Mouse (Mus musculus) left cerebral cortex, adult 18-20 months (tissue): ENCODE measurements around the gene Arrdc2. TPM values are rescaled to one million over a fixed set of nuclear protein-coding genes. Genes with fewer than 3 reads are reported as not detected.

Experiments
- DNase-seq, 2 experiments: peaks; one replicate each; pipeline ENCODE4 v3.0.0; 2021 to 2022; ENCODE audit warnings: low spot score in 2 of 2, mixed read lengths in 1 of 2
- total RNA-seq, 2 experiments: library from RNA; stranded (reverse); gene quantifications; 2 replicates each; pipeline ENCODE4 v1.2.3; 2021

Gene Arrdc2
- total RNA-seq, 2 experiments from 2014 or later, result 12.0 to 13.3 TPM

DNA sequence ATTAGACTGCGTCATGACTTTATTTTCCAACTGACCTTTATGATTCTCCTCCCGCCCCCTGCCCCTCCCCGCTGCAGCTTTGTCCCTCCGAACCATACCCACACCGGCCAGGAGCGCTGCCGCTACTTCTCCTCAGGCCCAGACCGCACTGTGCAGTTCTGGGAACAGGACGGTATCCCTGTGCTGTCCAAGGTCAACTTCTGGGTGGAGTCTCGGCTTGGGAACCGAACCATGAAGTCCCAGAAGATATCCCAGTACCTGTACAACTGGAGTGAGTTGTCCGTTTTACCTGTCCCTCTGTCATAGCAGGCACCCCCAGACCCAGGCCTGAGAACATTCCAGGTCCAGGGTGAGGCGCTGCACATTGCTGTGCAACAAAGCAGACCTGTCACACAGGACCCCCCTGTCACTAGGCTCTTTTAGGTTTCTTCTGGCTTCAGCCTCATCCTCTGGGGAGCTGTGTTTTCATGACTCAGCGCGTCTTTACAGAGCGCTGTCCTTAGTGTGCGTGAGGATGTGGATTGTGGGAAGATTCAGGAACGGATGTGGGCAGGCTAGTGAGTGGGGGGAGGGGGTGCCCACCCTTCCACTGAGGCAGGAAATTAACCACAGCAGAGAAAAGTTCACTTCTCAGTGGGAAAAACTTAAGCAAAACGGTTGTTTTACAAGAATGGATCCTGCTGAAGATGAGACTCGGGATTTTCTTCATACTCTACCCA, 28.4 kb downstream of the Arrdc2 start:
- no peak for DNase-seq

DNA sequence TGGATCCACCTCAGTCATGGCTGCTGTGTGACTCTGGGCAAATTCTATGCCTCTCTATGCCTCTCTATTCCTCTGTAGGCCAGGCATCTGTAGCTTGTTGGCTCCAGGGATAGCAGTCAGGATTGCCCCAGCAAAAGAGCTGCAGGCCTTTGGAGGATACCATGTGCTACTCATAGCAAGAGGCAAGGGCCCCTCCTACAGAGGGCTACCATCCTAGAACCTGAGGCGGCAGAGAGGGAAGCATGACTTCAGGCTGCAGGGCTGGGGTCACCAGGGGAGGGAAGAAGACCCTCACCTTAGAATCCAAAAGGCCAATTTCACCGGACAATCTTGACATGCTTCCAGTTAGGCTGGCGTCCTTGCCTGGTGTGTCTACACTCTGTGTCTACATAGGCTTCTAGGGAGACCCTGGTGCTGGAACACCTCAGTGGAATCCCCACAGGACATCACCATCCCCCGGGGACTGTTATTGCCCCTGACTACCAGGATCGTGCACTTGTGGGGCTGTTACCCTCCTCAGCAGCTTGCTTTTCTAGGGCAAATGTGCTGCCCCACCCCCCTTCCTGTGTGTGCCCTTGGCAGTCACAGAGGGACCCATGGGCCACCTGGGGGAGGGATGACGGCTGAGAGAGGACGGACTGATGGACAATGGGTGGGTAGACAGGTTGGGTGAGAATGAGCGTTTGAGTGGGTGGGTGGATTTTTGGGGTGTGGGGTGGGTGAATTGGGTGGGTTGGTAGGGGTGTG, 30.4 kb downstream of the Arrdc2 start:
- no peak for DNase-seq

DNA sequence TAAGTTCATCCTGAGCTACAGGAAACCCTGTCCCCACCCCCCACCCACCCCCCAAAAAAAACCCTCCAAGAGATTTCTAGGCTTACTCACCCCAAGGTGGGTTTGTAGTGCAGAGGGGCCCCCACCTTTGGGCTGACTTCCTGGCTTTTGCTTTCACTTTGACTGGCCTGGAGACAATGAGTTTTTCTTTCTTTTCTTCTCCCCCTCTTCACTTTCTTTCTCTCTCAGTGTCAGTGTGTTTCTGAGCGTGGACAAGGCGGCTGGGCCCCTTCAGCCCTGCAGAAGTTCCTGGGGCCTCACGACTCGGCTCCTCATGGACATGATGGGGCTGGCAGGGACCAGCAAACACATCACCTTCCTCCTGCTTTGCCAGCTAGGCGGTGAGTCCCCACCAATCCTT, 31.3 kb downstream of the Arrdc2 start, which contains the start of gene Il12rb1:
TSS of gene Il12rb1 (plus strand) at position 211 of the 400 bp plus-strand sequence.
- no peak for DNase-seq

DNA sequence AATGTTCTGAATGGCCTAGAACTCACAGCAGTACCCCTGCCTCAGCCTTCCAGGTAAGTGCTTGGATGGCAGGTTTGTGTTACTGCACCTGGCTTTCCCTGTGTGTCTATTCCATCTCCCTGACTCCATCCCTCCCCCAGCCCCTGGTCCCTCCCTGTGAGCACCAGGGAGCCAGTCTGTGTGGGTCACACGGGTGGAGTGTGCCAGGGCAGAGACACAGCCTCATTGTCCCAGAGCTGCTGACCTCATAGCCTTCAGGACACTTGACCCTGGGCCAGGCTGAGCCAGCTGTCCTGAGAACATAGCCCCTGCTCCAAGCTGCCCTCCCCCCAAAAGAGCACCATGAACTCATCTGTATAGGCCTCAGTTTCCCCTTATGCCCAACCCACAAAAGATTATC, 32.2 kb downstream of the Arrdc2 start:
- no peak for DNase-seq

DNA sequence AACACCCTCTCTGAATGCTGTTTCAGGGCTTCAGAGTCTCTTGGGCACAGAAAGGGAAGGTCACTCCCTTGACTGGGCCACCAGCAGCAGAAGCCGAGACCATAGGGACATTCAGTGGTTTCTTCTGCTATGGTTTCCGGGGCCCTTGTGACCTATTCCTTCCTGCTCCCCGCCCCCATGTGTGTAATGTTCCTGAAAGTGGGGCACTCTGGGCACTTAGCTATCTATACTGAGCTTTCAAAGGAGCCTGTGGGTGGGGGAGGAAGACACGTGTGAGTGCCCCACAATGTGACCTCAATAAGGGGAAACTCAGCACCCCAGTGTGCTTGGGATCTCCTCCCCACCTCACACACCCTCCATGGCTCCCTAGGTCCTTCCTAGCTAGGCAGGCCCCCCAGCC, 33.0 kb downstream of the Arrdc2 start:
- no peak for DNase-seq

DNA sequence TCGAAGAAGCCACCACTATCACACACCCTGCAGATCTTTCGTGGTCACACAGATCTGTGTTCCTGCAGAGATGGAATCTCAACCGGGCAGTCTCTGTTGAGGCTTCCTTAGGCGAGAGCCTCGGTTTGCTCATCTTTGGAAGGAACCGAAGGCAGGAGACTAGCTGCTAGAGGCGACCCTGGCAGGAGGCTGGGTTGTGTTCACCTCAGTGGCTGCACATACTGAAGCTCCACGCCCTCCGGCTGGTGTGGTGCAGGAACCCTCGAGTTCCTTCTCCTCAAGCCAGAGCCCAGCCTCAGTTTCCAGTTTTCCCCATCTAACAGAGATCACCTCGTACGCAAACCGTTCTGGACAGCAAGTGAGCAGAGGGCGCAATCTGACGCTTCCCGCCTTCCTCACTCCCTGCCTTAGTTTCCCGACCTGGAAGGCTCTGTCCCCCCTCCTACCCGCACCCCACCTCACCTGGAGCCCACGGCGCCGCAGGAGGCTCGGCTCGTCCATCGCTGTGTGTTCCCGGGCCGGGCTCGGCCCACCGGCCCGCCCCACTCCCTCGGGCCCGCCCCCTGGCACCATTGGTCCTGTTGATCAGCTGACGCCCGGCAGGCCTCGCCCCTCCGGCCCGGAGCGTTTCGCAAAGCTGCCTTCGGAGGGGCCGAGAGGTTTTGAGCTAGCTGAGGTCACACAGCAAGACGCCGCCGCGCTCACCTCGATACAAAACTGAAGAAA, 34.9 kb downstream of the Arrdc2 start, which contains the start of gene Mast3:
TSS of gene Mast3 (minus strand) at position 574 of the 726 bp plus-strand sequence.
- DNase-seq, result peak; percentile 85 to 88

DNA sequence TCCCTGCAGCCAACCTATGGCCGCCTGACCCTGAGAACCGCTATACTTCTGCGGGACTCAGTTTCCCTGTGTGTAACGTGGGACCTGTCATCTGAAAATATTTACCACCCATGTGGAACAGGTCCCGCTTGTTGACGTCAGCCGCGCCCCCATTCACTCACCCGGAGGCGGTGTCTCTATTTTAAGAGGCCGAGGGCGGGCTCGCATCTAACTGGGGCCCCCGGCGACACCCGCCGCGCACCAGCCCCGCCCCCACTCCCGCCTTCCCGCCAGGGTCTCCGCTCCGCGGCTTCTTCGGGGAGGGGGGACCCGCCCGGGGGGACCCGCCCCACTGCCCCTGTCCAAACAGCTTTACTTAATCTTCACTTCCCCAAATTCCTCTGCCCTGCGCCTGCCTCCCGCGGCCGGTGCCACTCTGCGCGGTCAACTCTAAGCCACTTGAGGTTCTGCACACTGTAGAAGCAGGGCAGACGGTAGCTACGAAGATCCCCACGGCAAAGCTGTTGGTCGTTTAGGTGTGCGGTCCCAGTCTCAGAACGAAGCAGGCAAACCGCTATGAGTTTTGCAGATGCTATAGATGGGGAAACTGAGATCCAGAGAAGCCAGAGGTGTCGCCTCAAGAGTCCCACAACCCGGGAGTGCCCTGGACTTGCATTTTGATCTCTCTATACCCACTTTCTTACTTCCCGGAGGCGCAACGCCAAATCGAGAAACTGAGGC, 35.6 kb downstream of the Arrdc2 start:
- peak; percentile 83 to 87 for DNase-seq

DNA sequence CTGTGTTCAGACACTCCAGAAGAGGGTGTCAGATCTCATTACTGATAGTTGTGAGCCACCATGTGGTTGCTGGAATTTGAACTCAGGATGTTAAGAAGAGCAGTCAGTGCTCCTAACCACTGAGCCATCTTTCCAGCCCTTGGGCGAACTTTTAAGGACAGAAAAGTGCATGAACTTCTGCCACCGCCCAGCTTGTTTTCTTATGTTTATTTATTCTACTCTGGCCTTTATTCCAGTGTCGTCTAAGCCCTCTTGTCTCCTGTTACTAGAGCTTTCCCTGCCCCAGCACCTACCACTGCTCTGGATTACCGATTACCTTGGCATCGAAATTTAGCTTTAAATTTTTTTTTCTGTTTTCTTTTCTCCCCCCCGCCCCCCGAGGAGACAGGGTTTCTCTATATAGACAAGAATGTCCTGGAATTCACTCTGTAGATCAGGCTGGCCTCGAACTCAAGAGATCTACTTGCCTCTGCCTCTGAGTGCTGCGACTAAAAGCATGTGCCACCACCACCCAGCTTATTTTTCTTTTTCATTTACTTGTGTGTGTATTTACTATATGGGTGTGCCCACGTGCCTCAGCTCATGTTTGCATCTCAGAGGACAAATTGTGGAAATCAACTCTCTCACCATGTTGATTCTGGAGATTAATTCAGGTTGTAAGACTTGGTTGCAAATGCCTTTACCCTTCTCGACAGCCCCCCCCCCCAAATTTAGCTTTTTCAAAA, 36.6 kb downstream of the Arrdc2 start:
- DNase-seq, result no peak

DNA sequence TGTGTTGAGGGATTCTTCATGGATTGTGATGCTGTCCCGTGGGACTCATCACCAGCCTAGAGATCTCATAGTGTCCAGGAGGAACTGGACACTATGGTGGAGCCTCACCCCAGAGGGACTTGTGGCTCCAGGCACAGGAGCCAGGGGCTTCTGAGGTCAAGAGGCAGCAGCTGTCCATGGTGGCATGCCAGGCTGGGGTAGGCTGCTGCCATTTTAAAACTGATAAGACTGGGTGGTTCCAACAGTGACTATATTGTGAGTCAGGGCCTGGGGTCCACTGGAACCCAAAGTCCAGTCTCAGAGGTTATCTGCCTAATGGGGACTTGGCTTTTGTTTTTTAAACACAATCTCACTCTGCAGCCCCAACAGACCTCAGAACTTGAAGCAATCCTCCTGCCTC, 37.7 kb downstream of the Arrdc2 start:
- DNase-seq, result no peak

DNA sequence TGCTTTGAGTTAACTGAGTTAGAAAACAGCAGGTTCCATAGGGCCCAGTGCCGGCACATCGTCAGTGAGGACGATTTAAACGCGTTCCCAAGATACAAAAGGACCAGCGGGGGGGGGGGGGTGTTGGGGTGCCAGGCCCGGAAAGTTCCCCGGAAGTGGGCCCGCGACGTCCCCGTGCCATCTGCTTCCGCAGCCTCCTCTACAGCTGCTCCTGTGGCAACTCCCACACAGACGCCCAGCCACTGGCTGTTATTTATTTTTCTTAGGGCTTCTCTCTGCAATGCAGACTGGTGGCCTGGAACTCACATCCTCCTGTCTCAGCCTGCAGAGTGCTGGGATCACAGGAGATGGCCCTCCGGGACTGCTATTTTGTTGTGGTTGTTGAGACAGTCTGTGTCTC, 38.4 kb downstream of the Arrdc2 start:
- peak; percentile 87 to 89 for DNase-seq

DNA sequence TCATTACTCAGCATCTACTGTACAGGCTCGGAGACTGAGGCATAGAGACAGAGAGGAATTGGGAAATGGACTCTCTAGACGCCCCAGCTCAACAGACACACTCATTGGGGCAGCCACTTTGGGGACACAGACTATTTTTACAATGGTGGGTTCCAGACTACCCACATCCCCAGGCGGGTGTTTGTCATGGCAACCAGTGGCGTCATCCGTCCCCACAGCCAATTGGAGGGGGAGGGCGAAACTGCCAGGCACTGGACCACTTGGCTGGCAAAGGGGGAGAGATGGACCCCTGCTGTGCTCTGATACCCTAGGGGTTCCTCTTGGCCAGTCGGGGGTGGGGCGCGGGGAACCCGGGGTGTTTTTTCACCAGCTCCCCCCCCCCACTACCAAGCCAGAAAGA, 38.9 kb downstream of the Arrdc2 start:
- DNase-seq, result peak; percentile 71 to 81

DNA sequence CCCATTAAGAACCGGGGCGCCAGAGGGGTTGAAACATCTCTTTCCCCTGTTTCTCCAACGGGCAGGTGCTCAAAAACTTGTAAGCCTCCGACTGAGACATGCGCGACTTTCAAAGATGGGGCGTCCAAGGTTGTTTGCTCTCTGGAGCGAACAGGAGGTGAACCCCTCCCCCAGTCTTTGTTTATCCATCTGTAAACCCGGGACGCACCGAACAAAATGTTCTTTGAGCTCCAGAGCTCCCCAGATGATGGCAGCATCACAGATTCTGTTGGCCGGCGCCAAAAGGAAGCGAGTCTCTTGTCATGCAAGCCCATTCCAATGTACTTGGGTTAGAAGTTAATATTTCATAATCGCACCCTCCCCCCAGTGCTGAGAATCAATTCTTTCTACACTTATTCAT, 41.2 kb downstream of the Arrdc2 start:
- peak in 1 of 2 experiments; percentile 49 for DNase-seq

DNA sequence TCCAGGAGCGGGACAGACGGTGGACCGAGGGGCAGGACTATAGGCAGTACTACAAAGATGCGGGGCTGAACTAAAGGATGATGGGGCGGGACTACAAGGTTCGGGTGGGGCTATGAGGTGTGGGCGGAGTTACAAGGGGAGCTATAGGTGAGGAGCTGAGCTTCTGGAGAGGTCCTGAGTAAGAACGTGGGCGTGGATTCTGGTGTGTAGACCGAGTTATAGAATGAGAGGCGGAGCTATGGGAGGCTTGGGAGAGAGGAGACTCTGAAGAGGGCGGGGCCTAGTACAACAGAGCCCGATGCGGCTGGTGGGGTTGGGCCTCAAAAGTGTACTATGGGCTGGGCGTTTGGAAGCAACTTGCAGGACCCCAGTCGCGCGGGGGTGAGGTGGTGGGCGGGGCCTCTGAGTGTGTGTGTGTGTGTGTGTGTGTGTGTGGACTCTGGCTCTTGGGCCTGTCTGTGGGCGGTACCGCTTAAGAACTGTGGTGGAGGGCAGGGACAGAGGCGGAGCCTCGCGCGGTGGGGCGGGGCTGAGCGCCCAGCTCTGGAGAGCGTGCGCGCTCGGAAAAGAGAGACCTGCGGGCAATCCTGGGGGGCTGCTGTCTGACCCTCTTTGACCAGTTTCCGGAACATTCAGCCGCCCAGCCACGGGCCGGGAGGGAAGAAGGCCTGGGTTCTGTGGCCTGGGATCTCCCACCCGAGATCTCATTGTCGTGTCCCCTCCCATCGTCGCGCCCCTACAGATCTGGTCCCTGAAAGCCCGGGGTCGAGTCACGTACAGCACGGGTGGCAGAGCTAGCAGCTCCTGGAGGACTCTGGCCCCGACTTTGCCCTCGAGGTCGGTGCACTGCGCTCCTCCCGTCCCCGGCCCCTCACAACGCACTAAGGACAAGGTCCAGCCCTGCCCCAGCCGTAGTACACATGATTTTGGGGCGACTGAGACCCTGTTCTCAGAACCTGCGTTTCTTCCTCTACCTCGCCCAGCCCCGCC, 42.1 kb downstream of the Arrdc2 start:
- peak; percentile 79 to 85 for DNase-seq

DNA sequence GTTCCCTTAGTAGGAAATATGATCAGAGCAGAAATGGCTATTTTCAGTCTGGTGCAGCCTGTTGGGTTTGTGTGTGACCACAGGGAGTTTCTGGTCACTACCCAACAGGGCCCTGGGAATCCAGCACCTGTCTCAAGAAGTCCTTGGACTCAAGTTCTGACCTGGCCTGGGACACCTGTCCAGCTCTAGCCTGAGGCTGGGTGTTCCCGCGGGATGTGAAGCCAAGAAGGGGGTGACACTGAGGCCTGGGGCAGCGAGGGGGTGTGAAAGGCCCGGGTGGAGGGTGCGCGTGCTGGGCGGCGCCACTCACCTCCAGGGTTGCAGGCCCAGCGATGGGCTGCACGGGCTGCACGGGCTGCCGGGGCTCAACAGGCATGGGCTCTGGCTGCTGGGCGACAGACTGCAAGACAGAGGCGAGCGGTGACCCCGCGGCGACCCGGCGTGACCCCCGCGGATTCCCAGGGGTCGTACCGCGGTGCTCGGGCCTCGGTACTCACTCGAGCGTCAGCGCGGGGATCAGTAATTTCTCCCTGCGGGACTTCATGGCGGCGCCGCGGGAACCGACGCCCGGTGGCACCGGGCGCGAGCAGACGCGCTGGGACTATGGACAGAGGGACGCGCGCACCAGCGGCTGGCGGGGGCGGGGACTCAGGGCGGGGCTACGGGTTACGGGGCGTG, 43.0 kb downstream of the Arrdc2 start:
- DNase-seq, result no peak

DNA sequence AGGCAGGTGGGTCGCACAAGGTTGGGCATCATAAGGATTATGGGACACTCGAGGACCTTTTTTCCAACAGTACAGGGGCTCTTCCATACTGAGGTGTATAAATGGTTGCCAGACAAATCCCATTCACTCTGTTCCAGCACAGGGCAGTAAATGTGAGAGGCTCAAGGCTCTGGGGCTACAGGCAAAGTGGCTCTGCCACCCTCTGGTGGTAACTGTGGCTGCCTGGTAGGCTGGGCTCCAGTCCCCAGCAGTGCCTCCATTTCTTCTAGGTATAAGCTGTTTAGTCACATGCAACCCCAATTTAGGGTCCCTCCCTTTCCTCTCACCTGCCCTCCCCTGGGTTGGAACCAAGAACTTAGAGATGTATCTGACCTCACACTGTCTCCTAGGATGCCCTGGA, 44.1 kb downstream of the Arrdc2 start:
- DNase-seq, result no peak

DNA sequence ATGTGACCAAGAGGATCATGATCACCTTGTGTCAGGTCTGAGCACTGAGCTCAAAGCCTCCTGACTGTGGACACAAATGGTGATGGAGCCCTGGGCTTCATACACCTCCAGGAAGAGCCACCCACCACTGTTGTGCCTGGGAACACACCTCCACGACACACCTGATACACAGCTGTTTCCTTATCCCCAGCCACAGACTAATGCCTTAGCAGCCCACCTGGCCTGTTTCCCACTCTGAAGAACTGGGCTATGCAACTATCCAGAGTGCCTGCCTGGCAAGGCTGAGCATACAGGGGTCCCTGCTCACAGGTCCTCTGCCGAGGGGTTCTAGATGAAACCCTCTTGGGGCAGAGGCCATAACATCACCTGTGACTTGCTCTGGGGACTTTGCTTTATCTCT, 45.3 kb downstream of the Arrdc2 start:
- no peak for DNase-seq

DNA sequence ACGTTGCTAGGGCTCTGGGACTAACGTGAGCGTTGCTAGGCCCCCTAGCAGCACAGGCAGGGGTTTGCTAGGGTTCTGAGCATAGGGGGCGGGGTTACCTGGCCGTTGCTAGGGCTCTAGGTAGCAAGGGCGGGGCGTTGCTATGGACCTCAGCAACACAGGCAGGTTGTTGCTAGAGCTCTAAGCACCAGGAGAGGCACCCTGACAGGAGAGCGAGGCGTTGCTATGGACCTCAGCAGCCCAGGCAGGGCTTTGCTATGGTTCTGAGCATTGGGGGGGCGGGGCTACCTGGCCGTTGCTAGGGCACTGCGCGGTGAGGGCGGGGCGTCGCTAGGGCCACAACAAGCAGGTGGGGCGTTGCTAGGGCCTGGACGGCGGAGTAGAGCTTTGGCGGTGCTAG, 46.8 kb downstream of the Arrdc2 start:
- DNase-seq, result peak in 1 of 2 experiments; percentile 76

DNA sequence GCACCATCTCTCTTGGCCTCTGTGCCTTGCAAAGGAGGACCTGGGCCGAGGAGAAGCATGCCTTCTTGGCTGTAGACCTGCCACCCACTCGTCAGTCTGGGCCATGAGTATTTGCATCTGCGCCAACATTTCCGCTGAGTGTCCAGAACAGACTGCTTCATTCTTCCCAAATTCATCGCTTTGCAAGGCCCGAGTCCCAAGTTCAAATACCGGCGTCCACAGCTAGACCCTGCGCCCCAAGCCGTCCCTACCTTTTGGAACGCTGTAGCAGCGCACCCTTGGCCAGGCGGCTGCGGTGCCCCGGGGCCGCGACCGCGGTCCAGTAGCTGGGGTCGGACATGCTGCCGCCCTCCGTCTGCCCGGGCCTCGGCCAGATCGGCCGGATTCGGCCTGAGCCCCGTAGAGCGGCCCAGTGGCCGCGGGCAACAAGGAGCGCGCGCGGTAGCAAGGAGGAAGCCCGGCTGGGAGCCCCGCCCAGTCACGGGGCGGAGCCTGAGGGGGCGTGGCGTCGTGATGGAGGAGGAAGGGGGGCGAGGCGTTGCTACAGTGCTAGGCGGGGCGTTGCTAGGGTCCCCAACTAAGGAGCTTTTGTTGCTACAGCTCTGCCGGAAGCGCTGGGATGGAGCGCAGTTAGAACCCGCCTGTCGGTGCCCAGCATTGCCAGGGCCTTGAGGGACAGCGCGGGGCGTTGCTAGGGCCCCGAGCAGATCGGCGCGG, 47.4 kb downstream of the Arrdc2 start:
- DNase-seq, result peak; percentile 95
